Mouse (Mus musculus) kidney, adult 2 months (tissue): ENCODE results near the gene Clec4d.

Experiments used
- CTCF ChIP-seq: fragments of 200-500 bp; conservative IDR thresholded peaks from 2 replicates; pipeline ENCODE4 v1.5.1; 2011; ENCODE audit warnings: low read depth, mild to moderate bottlenecking, control low read depth, low read length, moderate library complexity, mixed read lengths; ENCODE audit not compliant: insufficient read depth, insufficient read length
- POLR2A ChIP-seq: fragments of 200-500 bp; IDR thresholded peaks from one replicate; pipeline ENCODE4 v1.6.1; 2011; ENCODE audit warnings: low read depth, low read length, control low read depth

GRCm38 (mm10) chr6:123264194-123264593, 2.3 kb downstream of the Clec4d start:
- TF ChIP-seq CTCF (no peak), POLR2A (no peak)
